Mouse (Mus musculus): ENCODE data around the gene Lelp1.

GRCm38 (mm10) chr3:92142644-92143043, at the start of gene Lelp1:
- no peak for TF ChIP-seq CTCF (IDR thresholded peaks at IDR 0.05; ENCODE audit: low read depth, low read length)
- no peak for TF ChIP-seq POLR2A (IDR thresholded peaks at IDR 0.05; ENCODE audit: borderline replicate concordance, low read depth, low read length)

Data from bone marrow macrophage, adult 2 months (primary cell).